Mouse (Mus musculus) olfactory bulb, adult 2 months (tissue): Measurements from ENCODE around the gene Fem1a.
"Not testable (repeated sequence)": the region's sequence is repeated elsewhere in the genome, so short reads cannot be mapped to it uniquely, and the experiment has no call there.

ENCODE experiments used
- CTCF ChIP-seq: fragments of 200-500 bp; IDR thresholded peaks from 2 replicates; pipeline ENCODE4 v1.5.1; 2012; ENCODE audit warnings: low read depth, mild to moderate bottlenecking, low read length, moderate library complexity; ENCODE audit not compliant: insufficient read depth
- POLR2A ChIP-seq: fragments of 200-500 bp; IDR thresholded peaks from 2 replicates; pipeline ENCODE4 v1.6.1; 2012; ENCODE audit warnings: mild to moderate bottlenecking, low read depth, low read length, moderate library complexity; ENCODE audit not compliant: insufficient read depth

- not testable (repeated sequence) for TF ChIP-seq CTCF, POLR2A
Observed at GRCm38 (mm10) chr17:56258269-56258668, 1.7 kb downstream of the Fem1a start.
